Mouse (Mus musculus) lung, adult 2 months (tissue): ENCODE results near the gene Mtcl1.

ENCODE experiments used
- CTCF ChIP-seq: fragments of 200-500 bp; IDR thresholded peaks from 2 replicates; pipeline ENCODE4 v1.5.1; 2011; ENCODE audit warnings: mild to moderate bottlenecking, low read length, control low read depth; ENCODE audit not compliant: insufficient read depth
- POLR2A ChIP-seq: fragments of 200-500 bp; IDR thresholded peaks from 2 replicates; pipeline ENCODE4 v1.6.1; 2011; ENCODE audit warnings: low read depth, mild to moderate bottlenecking, control low read depth, low read length, borderline replicate concordance; ENCODE audit errors: extremely low read depth

DNA sequence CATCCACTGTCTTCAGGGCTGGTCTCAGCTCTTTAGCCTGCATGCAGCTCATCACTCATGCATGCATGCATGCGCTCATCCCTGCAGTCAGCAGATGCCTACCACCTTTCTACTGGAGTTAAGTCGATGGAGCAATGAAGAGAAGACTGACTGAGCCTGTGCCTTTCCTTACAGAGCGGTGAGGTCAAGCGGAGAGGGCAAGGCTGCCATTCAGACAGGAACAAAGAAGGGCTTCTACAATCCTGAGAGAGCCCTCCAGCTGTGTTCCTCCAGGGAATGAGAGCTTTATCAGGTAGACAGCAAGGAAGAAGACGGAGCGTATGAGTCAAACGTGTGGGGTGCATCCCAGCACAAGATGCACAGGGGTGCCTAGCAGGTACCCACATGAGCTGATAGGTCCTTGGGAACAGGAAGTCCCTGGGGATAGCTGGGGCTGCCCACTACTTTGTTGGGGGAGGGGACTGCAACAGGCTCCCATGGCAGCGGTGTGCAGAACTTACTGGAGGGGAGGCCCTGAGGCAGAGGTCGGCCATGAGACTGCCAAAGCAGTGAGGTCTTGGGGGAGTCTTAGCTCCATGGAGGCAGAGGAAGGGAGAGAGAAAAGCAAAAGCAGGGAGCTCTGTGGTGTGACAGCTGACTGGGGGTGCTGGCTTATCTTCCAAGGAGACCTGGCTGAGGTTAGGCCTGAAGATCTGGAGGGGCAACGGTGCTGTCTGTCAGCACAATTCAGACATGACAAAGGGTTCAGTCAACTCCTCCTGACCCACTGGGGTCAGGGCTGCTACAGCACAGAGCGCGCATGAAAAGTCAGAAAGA is 37.2 kb downstream of the Mtcl1 start:
- TF ChIP-seq CTCF: no peak
- no peak for TF ChIP-seq POLR2A
